Mouse (Mus musculus): Measurements from ENCODE around the gene Fkrp. TPM values are rescaled to one million over a fixed set of nuclear protein-coding genes. Genes with fewer than 3 reads are reported as not detected.

Fkrp gene
- polyA plus RNA-seq, 1 experiment from 2014 or later = 20.3 TPM

DNA sequence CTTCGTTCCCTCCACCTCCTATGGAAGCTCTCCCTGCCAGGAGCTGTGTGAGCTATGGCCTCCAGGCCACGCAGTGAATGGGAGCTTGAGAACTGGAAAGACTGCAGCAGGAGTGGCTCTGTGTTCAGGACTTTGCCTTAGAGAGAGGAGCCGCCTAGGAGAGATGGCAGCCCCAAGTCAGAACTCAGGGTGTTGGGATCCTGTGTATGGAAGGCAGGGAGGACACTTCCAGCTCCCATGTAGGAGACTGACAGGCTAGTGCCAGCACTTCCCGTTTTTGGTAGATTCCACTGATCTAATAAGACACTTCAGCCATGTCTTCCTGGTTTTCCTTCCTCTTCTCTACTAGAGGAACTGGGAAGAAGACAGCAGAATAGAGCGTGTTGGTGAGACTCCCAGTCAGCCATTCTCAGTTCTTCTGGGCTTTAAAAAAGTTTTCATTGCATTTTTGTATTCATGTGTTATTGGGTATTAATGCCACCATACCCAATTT lies 3.8 kb upstream of the Fkrp start:
- Histone ChIP-seq H3K9ac (ENCODE audit: low read depth, low read length) (no peak overlapping the region), H3K4me1 (ENCODE audit: control insufficient read depth, insufficient read depth, low read length) (peaks cover 36% of the 10 kb centered on the region), H3K9me3 (ENCODE audit: control insufficient read depth, low read length) (no peaks in the 10 kb centered on the region), H3K36me3 (ENCODE audit: control insufficient read depth, insufficient read depth, low read length) (peaks cover 6% of the 10 kb centered on the region; the same call in 1 of the 2 replicates), H3K27me3 (replicated peaks; ENCODE audit: control insufficient read depth, insufficient read depth, low read length) (no peaks in the 10 kb centered on the region), H3K27ac (ENCODE audit: low read length) (no peak overlapping the region), H3K4me3 (ENCODE audit: low read length) (no peak overlapping the region), H3K4me2 (ENCODE audit: low read depth, low read length) (no peak overlapping the region)
- WGBS = 62% methylated on average over 5 of the region's 5 CpGs
- no peak for ATAC-seq

DNA sequence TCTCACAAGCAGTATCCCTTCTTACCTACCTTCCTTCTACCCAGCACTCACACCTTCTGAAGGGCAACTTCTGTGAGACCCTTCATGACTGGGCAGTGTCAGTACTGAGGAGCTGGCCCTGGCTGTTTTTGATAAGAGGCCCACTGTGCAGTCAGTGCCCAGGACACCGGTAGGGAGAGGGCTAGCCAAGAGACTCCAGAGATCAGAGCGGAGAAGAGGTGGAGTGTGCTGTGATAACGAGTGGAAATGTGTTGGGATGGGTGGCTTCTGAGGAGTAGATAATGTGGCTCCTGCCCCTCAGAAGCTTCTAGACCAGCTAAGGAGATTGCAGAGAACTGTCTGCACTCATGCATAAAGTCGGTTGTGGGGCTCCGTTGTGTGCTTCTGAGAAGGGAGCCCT lies 3.3 kb upstream of the Fkrp start:
- no peak overlapping the region for H3K4me3 ChIP-seq (ENCODE audit: low read length)
- no peak overlapping the region for H3K27ac ChIP-seq (ENCODE audit: low read length)
- peaks cover 36% of the 10 kb centered on the region for H3K4me1 ChIP-seq (ENCODE audit: control insufficient read depth, insufficient read depth, low read length)
- H3K27me3 ChIP-seq (replicated peaks; ENCODE audit: control insufficient read depth, insufficient read depth, low read length) = no peaks in the 10 kb centered on the region
- 83% methylated on average over 5 of the region's 5 CpGs for WGBS
- 0 out of 2 replicates have a peak, but pooled peaks cover 1% of the 10 kb centered on the region for H3K36me3 ChIP-seq (ENCODE audit: control insufficient read depth, insufficient read depth, low read length)
- H3K9me3 ChIP-seq (ENCODE audit: control insufficient read depth, low read length) = no peaks in the 10 kb centered on the region
- no peak for ATAC-seq
- no peak overlapping the region for H3K4me2 ChIP-seq (ENCODE audit: low read depth, low read length)
- H3K9ac ChIP-seq (ENCODE audit: low read depth, low read length) = no peak overlapping the region

GRCm38 (mm10) chr7:16817693-16818092 lies 1.2 kb upstream of the Fkrp start:
- Histone ChIP-seq H3K36me3 (ENCODE audit: control insufficient read depth, insufficient read depth, low read length) (no peaks in the 10 kb centered on the region), H3K4me1 (ENCODE audit: control insufficient read depth, insufficient read depth, low read length) (peaks cover 36% of the 10 kb centered on the region), H3K9ac (ENCODE audit: low read depth, low read length) (peak overlapping the region; percentile 99), H3K27ac (ENCODE audit: low read length) (no peak overlapping the region), H3K9me3 (ENCODE audit: control insufficient read depth, low read length) (no peaks in the 10 kb centered on the region), H3K4me3 (ENCODE audit: low read length) (peak overlapping the region; percentile 86), H3K4me2 (ENCODE audit: low read depth, low read length) (peak overlapping the region; percentile 79), H3K27me3 (replicated peaks; ENCODE audit: control insufficient read depth, insufficient read depth, low read length) (no peaks in the 10 kb centered on the region)
- 40% methylated on average over 3 of the region's 3 CpGs for WGBS
- no peak for ATAC-seq

GRCm38 (mm10) chr7:16816078-16816474 lies 456 bp downstream of the Fkrp start:
- no peaks in the 10 kb centered on the region for H3K9me3 ChIP-seq (ENCODE audit: control insufficient read depth, low read length)
- ATAC-seq = peak; percentile 87
- WGBS = under 1% methylated on average over 42 of the region's 55 CpGs
- H3K4me2 ChIP-seq (ENCODE audit: low read depth, low read length) = peak overlapping the region; percentile 79
- peak overlapping the region; percentile 86 for H3K4me3 ChIP-seq (ENCODE audit: low read length)
- H3K36me3 ChIP-seq (ENCODE audit: control insufficient read depth, insufficient read depth, low read length) = no peaks in the 10 kb centered on the region
- peaks cover 39% of the 10 kb centered on the region for H3K4me1 ChIP-seq (ENCODE audit: control insufficient read depth, insufficient read depth, low read length)
- H3K27ac ChIP-seq (ENCODE audit: low read length) = peak overlapping the region; percentile 93
- no peaks in the 10 kb centered on the region; the same call in 1 of the 2 replicates for H3K27me3 ChIP-seq (replicated peaks; ENCODE audit: control insufficient read depth, insufficient read depth, low read length)
- peak overlapping the region; percentile 99 for H3K9ac ChIP-seq (ENCODE audit: low read depth, low read length)

DNA sequence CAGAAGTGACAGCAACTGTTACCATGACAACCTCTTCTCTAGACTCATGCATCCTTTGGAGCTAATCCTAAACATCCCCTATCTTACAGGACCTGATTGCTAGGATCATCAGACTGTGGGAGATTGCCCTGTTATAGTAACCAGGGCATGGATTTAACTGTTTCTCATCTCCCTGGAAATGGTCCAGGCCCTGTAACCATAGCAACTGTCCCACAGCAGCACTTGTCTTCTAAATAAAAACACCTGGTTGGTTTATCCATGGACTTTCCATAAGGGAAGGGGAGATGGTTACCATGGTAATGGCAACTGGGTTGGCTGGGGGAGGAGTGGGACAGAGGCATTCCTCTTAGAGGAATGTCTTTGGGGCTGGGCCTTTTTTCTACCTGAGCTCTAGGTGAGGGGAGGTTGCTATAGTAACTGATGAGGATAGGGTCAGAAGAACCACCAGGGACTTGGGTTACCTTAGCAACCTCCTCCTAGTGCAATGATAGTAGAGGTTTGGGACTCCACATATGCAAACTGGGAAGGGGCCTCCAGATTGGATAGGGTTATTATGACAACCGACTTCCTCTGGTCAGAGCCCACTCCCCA lies 1.1 kb downstream of the Fkrp start, which contains the start of gene Strn4:
Gene Strn4 (plus strand): TSS at position 539 of the 591 bp plus-strand sequence.
- Histone ChIP-seq H3K27ac (ENCODE audit: low read length) (peak within 1 kb of the TSS; percentile 93), H3K4me2 (ENCODE audit: low read depth, low read length) (peak within 1 kb of the TSS; percentile 79), H3K9me3 (ENCODE audit: control insufficient read depth, low read length) (no peaks in the 10 kb centered on the region), H3K4me3 (ENCODE audit: low read length) (peak within 1 kb of the TSS; percentile 86), H3K27me3 (replicated peaks; ENCODE audit: control insufficient read depth, insufficient read depth, low read length) (no peaks in the 10 kb centered on the region; the same call in 1 of the 2 replicates), H3K36me3 (ENCODE audit: control insufficient read depth, insufficient read depth, low read length) (no peaks in the 10 kb centered on the region), H3K4me1 (ENCODE audit: control insufficient read depth, insufficient read depth, low read length) (peaks cover 40% of the 10 kb centered on the region), H3K9ac (ENCODE audit: low read depth, low read length) (peak within 1 kb of the TSS; percentile 99)
- 5% methylated on average over 1 of the region's 1 CpGs for WGBS
- ATAC-seq = 0 out of 2 replicates have a peak, but pooled peaks have one; percentile 10

DNA sequence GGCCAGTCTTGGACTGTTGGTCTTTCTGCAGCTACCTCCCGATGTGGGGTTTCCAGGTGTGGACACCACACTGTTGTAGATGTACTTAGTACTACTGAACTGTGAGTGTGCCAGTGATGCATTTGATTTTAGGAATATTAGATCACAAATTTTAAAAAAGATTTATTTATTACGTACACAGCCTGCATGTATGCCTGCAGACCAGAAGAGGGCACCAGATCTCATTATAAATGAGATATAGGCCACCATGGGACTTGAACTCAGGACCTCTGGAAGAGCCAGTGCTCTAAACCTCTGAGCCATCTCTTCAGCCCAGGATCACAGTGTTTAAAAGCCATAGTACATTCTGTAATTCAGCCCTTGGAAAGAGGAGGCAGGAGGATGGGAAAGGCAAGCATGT lies 4.0 kb downstream of the Fkrp start:
- Histone ChIP-seq H3K9me3 (ENCODE audit: control insufficient read depth, low read length) (no peaks in the 10 kb centered on the region), H3K4me2 (ENCODE audit: low read depth, low read length) (no peak overlapping the region), H3K27me3 (replicated peaks; ENCODE audit: control insufficient read depth, insufficient read depth, low read length) (no peaks in the 10 kb centered on the region; the same call in 1 of the 2 replicates), H3K36me3 (ENCODE audit: control insufficient read depth, insufficient read depth, low read length) (no peaks in the 10 kb centered on the region), H3K4me1 (ENCODE audit: control insufficient read depth, insufficient read depth, low read length) (peaks cover 23% of the 10 kb centered on the region), H3K4me3 (ENCODE audit: low read length) (no peak overlapping the region), H3K27ac (ENCODE audit: low read length) (no peak overlapping the region), H3K9ac (ENCODE audit: low read depth, low read length) (no peak overlapping the region)
- 76% methylated on average over 2 of the region's 2 CpGs for WGBS
- no peak for ATAC-seq

DNA sequence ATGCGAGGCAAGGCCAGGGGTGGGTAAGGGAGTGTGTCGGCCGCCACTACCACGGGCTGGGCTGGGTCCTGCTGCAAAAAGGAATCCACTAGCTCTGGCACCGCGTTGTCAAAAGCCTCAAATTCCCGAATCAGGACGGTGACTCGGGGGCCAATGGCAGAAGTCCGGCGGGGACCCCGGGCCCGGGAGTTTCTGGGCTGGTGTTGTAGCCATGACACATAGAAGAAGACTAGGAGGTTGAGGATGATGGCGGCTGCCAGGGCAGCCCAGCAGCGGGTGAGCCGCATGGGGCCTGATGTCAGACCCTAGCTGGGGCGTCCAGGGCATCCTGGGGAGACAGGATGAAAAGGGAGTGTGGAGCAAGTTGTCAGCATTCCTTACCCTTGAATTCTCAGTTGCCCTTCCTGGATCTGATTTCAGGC lies 4.9 kb downstream of the Fkrp start:
- Histone ChIP-seq H3K4me2 (ENCODE audit: low read depth, low read length) (peak overlapping the region; percentile 62), H3K4me3 (ENCODE audit: low read length) (peak overlapping the region; percentile 33), H3K36me3 (ENCODE audit: control insufficient read depth, insufficient read depth, low read length) (no peaks in the 10 kb centered on the region), H3K27me3 (replicated peaks; ENCODE audit: control insufficient read depth, insufficient read depth, low read length) (no peaks in the 10 kb centered on the region; the same call in 1 of the 2 replicates), H3K9me3 (ENCODE audit: control insufficient read depth, low read length) (no peaks in the 10 kb centered on the region), H3K27ac (ENCODE audit: low read length) (no peak overlapping the region), H3K4me1 (ENCODE audit: control insufficient read depth, insufficient read depth, low read length) (peaks cover 20% of the 10 kb centered on the region), H3K9ac (ENCODE audit: low read depth, low read length) (peak overlapping the region; percentile 43; the same call in 1 of the 2 replicates)
- ATAC-seq = no peak
- WGBS = 36% methylated on average over 17 of the region's 17 CpGs

DNA sequence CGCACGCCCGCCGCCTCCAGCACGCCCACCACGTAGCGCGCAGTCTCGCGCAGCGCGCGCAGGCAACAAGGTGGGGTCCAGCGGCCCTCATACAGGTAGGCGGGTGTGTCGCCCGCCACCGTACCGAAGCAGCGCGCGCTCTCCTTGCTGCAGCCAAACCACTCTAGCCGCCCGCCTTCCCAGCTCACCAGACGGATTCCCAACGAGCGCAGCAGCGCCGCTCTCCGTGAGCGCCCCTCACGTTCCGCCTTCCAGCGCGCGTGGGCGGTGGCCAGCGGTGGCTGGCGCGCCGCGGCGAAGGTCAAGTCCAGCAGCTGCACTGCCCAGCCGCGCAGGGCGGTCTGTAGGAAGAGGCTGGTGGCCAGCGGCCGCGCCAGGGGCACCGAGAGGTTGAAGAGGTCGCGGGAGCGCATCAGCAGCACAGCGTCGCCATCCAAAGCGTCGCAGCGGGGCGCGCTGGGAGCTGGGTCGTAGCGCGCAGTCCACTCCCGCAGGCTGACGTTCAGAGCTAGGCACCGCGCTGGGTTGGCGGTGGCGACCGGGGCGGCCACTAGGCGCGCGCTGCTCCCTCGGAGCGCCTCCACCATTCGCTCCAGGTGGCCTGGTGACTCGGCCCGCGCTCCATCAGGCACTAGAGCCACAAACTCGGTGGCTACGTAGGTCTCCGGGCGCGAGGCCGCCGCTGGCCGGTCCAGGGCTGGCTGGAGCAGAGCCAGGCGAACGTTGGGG lies 5.4 kb downstream of the Fkrp start:
- ATAC-seq = peak; percentile 36
- peak overlapping the region; percentile 33 for H3K4me3 ChIP-seq (ENCODE audit: low read length)
- H3K4me2 ChIP-seq (ENCODE audit: low read depth, low read length) = peak overlapping the region; percentile 62
- H3K9ac ChIP-seq (ENCODE audit: low read depth, low read length) = peak overlapping the region; percentile 43; the same call in 1 of the 2 replicates
- no peak overlapping the region for H3K27ac ChIP-seq (ENCODE audit: low read length)
- no peaks in the 10 kb centered on the region; the same call in 1 of the 2 replicates for H3K27me3 ChIP-seq (replicated peaks; ENCODE audit: control insufficient read depth, insufficient read depth, low read length)
- H3K4me1 ChIP-seq (ENCODE audit: control insufficient read depth, insufficient read depth, low read length) = peaks cover 20% of the 10 kb centered on the region
- WGBS = 24% methylated on average over 90 of the region's 90 CpGs
- no peaks in the 10 kb centered on the region for H3K36me3 ChIP-seq (ENCODE audit: control insufficient read depth, insufficient read depth, low read length)
- H3K9me3 ChIP-seq (ENCODE audit: control insufficient read depth, low read length) = no peaks in the 10 kb centered on the region

DNA sequence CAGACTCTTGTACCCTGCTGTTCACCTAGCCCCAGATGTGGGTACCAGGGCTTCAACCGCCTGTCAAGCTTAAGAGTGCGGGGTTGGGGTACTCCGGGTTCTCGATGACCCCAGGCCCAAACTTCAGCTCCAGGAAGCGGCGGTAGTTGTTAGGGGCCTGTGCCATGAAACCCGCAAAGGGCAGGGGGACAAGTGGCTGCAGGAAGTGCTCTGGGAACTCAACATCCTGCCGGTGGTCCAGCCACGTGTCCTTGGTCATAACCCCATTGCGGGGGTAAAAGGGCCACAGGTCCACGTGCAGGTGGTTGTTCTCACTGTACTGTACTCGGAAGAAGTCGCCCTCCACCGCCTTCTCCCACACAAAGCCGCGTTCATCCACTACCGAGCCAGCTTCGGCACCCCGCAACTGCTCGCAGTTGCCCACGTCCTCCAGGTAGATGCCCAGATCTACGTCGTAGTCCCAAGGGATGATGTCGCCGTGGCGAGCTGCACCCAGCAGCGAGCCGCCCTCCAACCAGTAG lies 6.1 kb downstream of the Fkrp start:
- ATAC-seq = no peak
- H3K36me3 ChIP-seq (ENCODE audit: control insufficient read depth, insufficient read depth, low read length) = no peaks in the 10 kb centered on the region
- WGBS = 68% methylated on average over 28 of the region's 28 CpGs
- no peak overlapping the region for H3K9ac ChIP-seq (ENCODE audit: low read depth, low read length)
- H3K27ac ChIP-seq (ENCODE audit: low read length) = no peak overlapping the region
- peak overlapping the region; percentile 62 for H3K4me2 ChIP-seq (ENCODE audit: low read depth, low read length)
- H3K4me1 ChIP-seq (ENCODE audit: control insufficient read depth, insufficient read depth, low read length) = peaks cover 16% of the 10 kb centered on the region
- H3K27me3 ChIP-seq (replicated peaks; ENCODE audit: control insufficient read depth, insufficient read depth, low read length) = no peaks in the 10 kb centered on the region; the same call in 1 of the 2 replicates
- no peaks in the 10 kb centered on the region for H3K9me3 ChIP-seq (ENCODE audit: control insufficient read depth, low read length)
- peak overlapping the region; percentile 33 for H3K4me3 ChIP-seq (ENCODE audit: low read length)

Data from intestine, embryonic 16.5 days (tissue).